Mouse (Mus musculus): ENCODE measurements at regions not wholly inside any gene's neighbourhood (a gene's known extent, or its start where the extent isn't known, plus 50 kb on each side); places are given as distances from the start of the nearest gene placed in this dataset.

GRCm38 (mm10) chr12:35384211-35384610, 150.6 kb downstream of the Ahr start:
- Histone ChIP-seq H3K9ac (no peak overlapping the region), H3K27me3 (no peaks in the 10 kb centered on the region), H3K36me3 (no peaks in the 10 kb centered on the region), H3K4me1 (replicated peaks) (no peaks in the 10 kb centered on the region), H3K27ac (replicated peaks) (no peak overlapping the region), H3K4me3 (no peak overlapping the region), H3K4me2 (no peak overlapping the region), H3K9me3 (no peaks in the 10 kb centered on the region)
- no peak for ATAC-seq (ENCODE audit: low FRiP score, low read depth)
- WGBS = 85% methylated on average over 4 of the region's 4 CpGs

GRCm38 (mm10) chr12:35377266-35377665, 157.6 kb downstream of the Ahr start:
- no peak overlapping the region for H3K4me2 ChIP-seq
- WGBS = 65% methylated on average over 3 of the region's 3 CpGs
- no peaks in the 10 kb centered on the region for H3K4me1 ChIP-seq (replicated peaks)
- no peaks in the 10 kb centered on the region for H3K27me3 ChIP-seq
- no peak overlapping the region for H3K4me3 ChIP-seq
- H3K9me3 ChIP-seq = no peaks in the 10 kb centered on the region
- no peak for ATAC-seq (ENCODE audit: low FRiP score, low read depth)
- no peak overlapping the region for H3K9ac ChIP-seq
- H3K27ac ChIP-seq (replicated peaks) = no peak overlapping the region
- H3K36me3 ChIP-seq = no peaks in the 10 kb centered on the region

GRCm38 (mm10) chr12:35376365-35376764, 158.5 kb downstream of the Ahr start:
- H3K4me1 ChIP-seq (replicated peaks) = no peaks in the 10 kb centered on the region
- no peak overlapping the region for H3K4me2 ChIP-seq
- no peak for ATAC-seq (ENCODE audit: low FRiP score, low read depth)
- H3K36me3 ChIP-seq = no peaks in the 10 kb centered on the region
- no peaks in the 10 kb centered on the region for H3K9me3 ChIP-seq
- no peak overlapping the region for H3K9ac ChIP-seq
- H3K27ac ChIP-seq (replicated peaks) = no peak overlapping the region
- no peaks in the 10 kb centered on the region for H3K27me3 ChIP-seq
- H3K4me3 ChIP-seq = no peak overlapping the region

- Histone ChIP-seq H3K9me3 (no peaks in the 10 kb centered on the region), H3K27me3 (no peaks in the 10 kb centered on the region), H3K9ac (no peak overlapping the region), H3K27ac (replicated peaks) (no peak overlapping the region), H3K4me3 (no peak overlapping the region), H3K36me3 (no peaks in the 10 kb centered on the region), H3K4me2 (no peak overlapping the region), H3K4me1 (replicated peaks) (no peaks in the 10 kb centered on the region)
- ATAC-seq (ENCODE audit: low FRiP score, low read depth) = no peak
- WGBS = 97% methylated on average over 2 of the region's 2 CpGs
Observed at GRCm38 (mm10) chr12:35357901-35358300, 176.9 kb downstream of the Ahr start.

- Histone ChIP-seq H3K36me3 (no peaks in the 10 kb centered on the region), H3K4me3 (no peak overlapping the region), H3K4me2 (no peak overlapping the region), H3K9me3 (no peaks in the 10 kb centered on the region), H3K9ac (no peak overlapping the region), H3K27ac (replicated peaks) (no peak overlapping the region), H3K27me3 (no peaks in the 10 kb centered on the region), H3K4me1 (replicated peaks) (no peaks in the 10 kb centered on the region)
- ATAC-seq (ENCODE audit: low FRiP score, low read depth) = no peak
- 88% methylated on average over 4 of the region's 4 CpGs for WGBS
Observed at GRCm38 (mm10) chr12:35338191-35338954, 196.5 kb downstream of the Ahr start.

GRCm38 (mm10) chr12:35336314-35336713, 198.5 kb downstream of the Ahr start:
- no peaks in the 10 kb centered on the region for H3K27me3 ChIP-seq
- H3K4me3 ChIP-seq = no peak overlapping the region
- no peaks in the 10 kb centered on the region for H3K9me3 ChIP-seq
- no peak overlapping the region for H3K4me2 ChIP-seq
- H3K4me1 ChIP-seq (replicated peaks) = no peaks in the 10 kb centered on the region
- no peaks in the 10 kb centered on the region for H3K36me3 ChIP-seq
- no peak for ATAC-seq (ENCODE audit: low FRiP score, low read depth)
- H3K27ac ChIP-seq (replicated peaks) = no peak overlapping the region
- H3K9ac ChIP-seq = no peak overlapping the region

- H3K4me1 ChIP-seq (replicated peaks) = no peaks in the 10 kb centered on the region
- H3K36me3 ChIP-seq = no peaks in the 10 kb centered on the region
- no peak overlapping the region for H3K4me3 ChIP-seq
- H3K9ac ChIP-seq = no peak overlapping the region
- no peak for ATAC-seq (ENCODE audit: low FRiP score, low read depth)
- H3K27ac ChIP-seq (replicated peaks) = no peak overlapping the region
- no peak overlapping the region for H3K4me2 ChIP-seq
- 71% methylated on average over 10 of the region's 10 CpGs for WGBS
- H3K27me3 ChIP-seq = no peaks in the 10 kb centered on the region
- H3K9me3 ChIP-seq = no peaks in the 10 kb centered on the region
Observed at GRCm38 (mm10) chr12:35334344-35335075, 200.3 kb downstream of the Ahr start.

- WGBS = 94% methylated on average over 3 of the region's 3 CpGs
- Histone ChIP-seq H3K4me1 (replicated peaks) (no peaks in the 10 kb centered on the region), H3K9ac (no peak overlapping the region), H3K27ac (replicated peaks) (no peak overlapping the region), H3K9me3 (no peaks in the 10 kb centered on the region), H3K4me2 (no peak overlapping the region), H3K36me3 (no peaks in the 10 kb centered on the region), H3K27me3 (no peaks in the 10 kb centered on the region), H3K4me3 (no peak overlapping the region)
- no peak for ATAC-seq (ENCODE audit: low FRiP score, low read depth)
Observed at GRCm38 (mm10) chr12:35331303-35331702, 203.5 kb downstream of the Ahr start.

- H3K9ac ChIP-seq = no peak overlapping the region
- no peak overlapping the region for H3K27ac ChIP-seq (replicated peaks)
- no peaks in the 10 kb centered on the region for H3K36me3 ChIP-seq
- no peaks in the 10 kb centered on the region for H3K27me3 ChIP-seq
- H3K4me1 ChIP-seq (replicated peaks) = no peaks in the 10 kb centered on the region
- no peaks in the 10 kb centered on the region for H3K9me3 ChIP-seq
- no peak for ATAC-seq (ENCODE audit: low FRiP score, low read depth)
- no peak overlapping the region for H3K4me2 ChIP-seq
- WGBS = 83% methylated on average over 6 of the region's 6 CpGs
- no peak overlapping the region for H3K4me3 ChIP-seq
Observed at GRCm38 (mm10) chr12:35329699-35330098, 205.1 kb downstream of the Ahr start.

- H3K4me2 ChIP-seq = no peak overlapping the region
- no peaks in the 10 kb centered on the region for H3K36me3 ChIP-seq
- no peak overlapping the region for H3K9ac ChIP-seq
- H3K27me3 ChIP-seq = no peaks in the 10 kb centered on the region
- no peaks in the 10 kb centered on the region for H3K4me1 ChIP-seq (replicated peaks)
- H3K9me3 ChIP-seq = no peaks in the 10 kb centered on the region
- no peak overlapping the region for H3K4me3 ChIP-seq
- no peak overlapping the region for H3K27ac ChIP-seq (replicated peaks)
- 92% methylated on average over 4 of the region's 4 CpGs for whole genome bisulfite sequencing
- ATAC-seq (ENCODE audit: low FRiP score, low read depth) = no peak
Observed at GRCm38 (mm10) chr12:35319571-35319970, 215.3 kb downstream of the Ahr start.

- no peak overlapping the region for H3K27ac ChIP-seq (replicated peaks)
- H3K27me3 ChIP-seq = no peaks in the 10 kb centered on the region
- 77% methylated on average over 3 of the region's 3 CpGs for WGBS
- H3K4me2 ChIP-seq = no peak overlapping the region
- no peaks in the 10 kb centered on the region for H3K9me3 ChIP-seq
- no peaks in the 10 kb centered on the region for H3K4me1 ChIP-seq (replicated peaks)
- H3K9ac ChIP-seq = no peak overlapping the region
- no peak overlapping the region for H3K4me3 ChIP-seq
- no peaks in the 10 kb centered on the region for H3K36me3 ChIP-seq
- ATAC-seq (ENCODE audit: low FRiP score, low read depth) = no peak
Observed at GRCm38 (mm10) chr12:35317046-35317445, 217.8 kb downstream of the Ahr start.

- 82% methylated on average over 2 of the region's 2 CpGs for WGBS
- no peak overlapping the region for H3K9ac ChIP-seq
- no peaks in the 10 kb centered on the region for H3K27me3 ChIP-seq
- no peaks in the 10 kb centered on the region for H3K4me1 ChIP-seq (replicated peaks)
- no peaks in the 10 kb centered on the region for H3K36me3 ChIP-seq
- H3K4me3 ChIP-seq = no peak overlapping the region
- no peak overlapping the region for H3K4me2 ChIP-seq
- no peaks in the 10 kb centered on the region for H3K9me3 ChIP-seq
- H3K27ac ChIP-seq (replicated peaks) = no peak overlapping the region
- ATAC-seq (ENCODE audit: low FRiP score, low read depth) = no peak
Observed at GRCm38 (mm10) chr12:35314035-35314434, 220.8 kb downstream of the Ahr start.
